Mouse (Mus musculus): ENCODE results near the gene 1700029H14Rik. TPM values are rescaled to one million over a fixed set of nuclear protein-coding genes. Genes with fewer than 3 reads are reported as not detected.

Gene 1700029H14Rik
- polyA plus RNA-seq, 1 experiment = not detected

GRCm38 (mm10) chr8:13529891-13530316, 32.4 kb downstream of the 1700029H14Rik start:
- peaks cover 26% of the 10 kb centered on the region for H3K4me1 ChIP-seq (ENCODE audit: control insufficient read depth, insufficient read depth, insufficient read length, low read length)
- no peak overlapping the region for H3K4me3 ChIP-seq (ENCODE audit: insufficient read depth, low read depth, low read length)
- H3K27ac ChIP-seq (replicated peaks; ENCODE audit: low read depth, low read length) = no peak overlapping the region; the same call in 1 of the 2 replicates

- Histone ChIP-seq H3K27ac (replicated peaks; ENCODE audit: low read depth, low read length) (no peak overlapping the region), H3K4me3 (ENCODE audit: insufficient read depth, low read depth, low read length) (no peak overlapping the region), H3K4me1 (ENCODE audit: control insufficient read depth, insufficient read depth, insufficient read length, low read length) (peaks cover 26% of the 10 kb centered on the region)
Observed at GRCm38 (mm10) chr8:13529011-13529840, 33.0 kb downstream of the 1700029H14Rik start.

GRCm38 (mm10) chr8:13521392-13521791, 40.9 kb downstream of the 1700029H14Rik start:
- no peak overlapping the region for H3K27ac ChIP-seq (replicated peaks; ENCODE audit: low read depth, low read length)
- no peak overlapping the region for H3K4me3 ChIP-seq (ENCODE audit: insufficient read depth, low read depth, low read length)
- no peaks in the 10 kb centered on the region for H3K4me1 ChIP-seq (ENCODE audit: control insufficient read depth, insufficient read depth, insufficient read length, low read length)

DNA sequence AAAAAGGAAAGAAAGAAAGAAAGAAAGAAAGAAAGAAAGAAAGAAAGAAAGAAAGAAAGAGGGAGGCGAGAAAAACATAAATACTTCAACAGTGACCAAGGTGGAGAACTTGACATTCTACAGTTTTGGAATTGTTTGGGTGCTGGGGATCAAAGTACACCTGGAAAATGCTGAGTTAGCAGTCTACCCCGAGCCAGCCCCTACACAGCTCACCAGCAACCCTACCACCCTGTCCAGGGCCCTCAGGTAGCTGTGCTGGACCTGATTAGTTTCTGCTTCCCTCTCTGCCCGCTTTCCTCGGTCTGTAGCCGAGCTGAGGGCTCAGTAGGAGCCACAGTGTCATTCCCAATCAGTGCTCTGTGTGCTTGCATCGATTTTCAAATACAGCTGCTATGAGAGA, 41.9 kb downstream of the 1700029H14Rik start:
- Histone ChIP-seq H3K27ac (replicated peaks; ENCODE audit: low read depth, low read length) (no peak overlapping the region), H3K4me3 (ENCODE audit: insufficient read depth, low read depth, low read length) (no peak overlapping the region), H3K4me1 (ENCODE audit: control insufficient read depth, insufficient read depth, insufficient read length, low read length) (no peaks in the 10 kb centered on the region)

GRCm38 (mm10) chr8:13519503-13519902, 42.8 kb downstream of the 1700029H14Rik start:
- H3K27ac ChIP-seq (replicated peaks; ENCODE audit: low read depth, low read length) = no peak overlapping the region
- H3K4me3 ChIP-seq (ENCODE audit: insufficient read depth, low read depth, low read length) = no peak overlapping the region
- no peaks in the 10 kb centered on the region for H3K4me1 ChIP-seq (ENCODE audit: control insufficient read depth, insufficient read depth, insufficient read length, low read length)

- H3K4me3 ChIP-seq (ENCODE audit: insufficient read depth, low read depth, low read length) = no peak overlapping the region
- H3K27ac ChIP-seq (replicated peaks; ENCODE audit: low read depth, low read length) = no peak overlapping the region
Observed at GRCm38 (mm10) chr8:13517284-13517781, 44.9 kb downstream of the 1700029H14Rik start.

GRCm38 (mm10) chr8:13516728-13517127, 45.5 kb downstream of the 1700029H14Rik start:
- Histone ChIP-seq H3K4me1 (ENCODE audit: control insufficient read depth, insufficient read depth, insufficient read length, low read length) (no peaks in the 10 kb centered on the region), H3K4me3 (ENCODE audit: insufficient read depth, low read depth, low read length) (no peak overlapping the region), H3K27ac (replicated peaks; ENCODE audit: low read depth, low read length) (no peak overlapping the region)

More at GRCm38 (mm10) chr8:13517284-13517781, 44.9 kb downstream of the 1700029H14Rik start:
- no peaks in the 10 kb centered on the region for H3K4me1 ChIP-seq (ENCODE audit: control insufficient read depth, insufficient read depth, insufficient read length, low read length)

DNA sequence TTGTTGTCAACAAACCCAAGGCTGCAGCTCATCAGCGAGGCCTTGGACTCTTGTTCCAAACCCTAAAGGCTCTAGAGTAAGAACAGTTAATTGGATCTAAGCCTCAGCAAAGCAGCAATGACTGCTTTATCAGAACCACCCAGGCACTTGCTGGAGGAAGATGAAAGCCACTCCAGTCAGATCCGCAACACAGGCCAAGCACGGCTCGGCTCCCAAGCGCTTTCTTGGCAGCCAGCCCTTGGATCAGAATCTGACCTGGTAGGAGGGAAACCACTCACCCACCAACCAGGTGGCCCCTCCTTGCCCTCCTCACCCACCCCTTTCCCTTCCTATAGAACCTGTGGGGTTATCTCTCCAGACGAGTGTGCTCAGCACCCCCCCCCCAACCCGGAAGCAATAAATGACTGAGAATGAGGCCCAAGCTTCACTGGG, 46.2 kb downstream of the 1700029H14Rik start:
- Histone ChIP-seq H3K27ac (replicated peaks; ENCODE audit: low read depth, low read length) (no peak overlapping the region), H3K4me1 (ENCODE audit: control insufficient read depth, insufficient read depth, insufficient read length, low read length) (no peaks in the 10 kb centered on the region), H3K4me3 (ENCODE audit: insufficient read depth, low read depth, low read length) (no peak overlapping the region)

GRCm38 (mm10) chr8:13513556-13514370, 48.5 kb downstream of the 1700029H14Rik start:
- no peak overlapping the region for H3K27ac ChIP-seq (replicated peaks; ENCODE audit: low read depth, low read length)
- H3K4me1 ChIP-seq (ENCODE audit: control insufficient read depth, insufficient read depth, insufficient read length, low read length) = no peaks in the 10 kb centered on the region
- H3K4me3 ChIP-seq (ENCODE audit: insufficient read depth, low read depth, low read length) = no peak overlapping the region

GRCm38 (mm10) chr8:13512677-13513076, 49.6 kb downstream of the 1700029H14Rik start:
- no peaks in the 10 kb centered on the region for H3K4me1 ChIP-seq (ENCODE audit: control insufficient read depth, insufficient read depth, insufficient read length, low read length)
- no peak overlapping the region for H3K27ac ChIP-seq (replicated peaks; ENCODE audit: low read depth, low read length)
- H3K4me3 ChIP-seq (ENCODE audit: insufficient read depth, low read depth, low read length) = no peak overlapping the region

- H3K4me1 ChIP-seq (ENCODE audit: control insufficient read depth, insufficient read depth, insufficient read length, low read length) = no peaks in the 10 kb centered on the region
- H3K4me3 ChIP-seq (ENCODE audit: insufficient read depth, low read depth, low read length) = no peak overlapping the region
- no peak overlapping the region for H3K27ac ChIP-seq (replicated peaks; ENCODE audit: low read depth, low read length)
Observed at GRCm38 (mm10) chr8:13512016-13512415, 50.2 kb downstream of the 1700029H14Rik start.

DNA sequence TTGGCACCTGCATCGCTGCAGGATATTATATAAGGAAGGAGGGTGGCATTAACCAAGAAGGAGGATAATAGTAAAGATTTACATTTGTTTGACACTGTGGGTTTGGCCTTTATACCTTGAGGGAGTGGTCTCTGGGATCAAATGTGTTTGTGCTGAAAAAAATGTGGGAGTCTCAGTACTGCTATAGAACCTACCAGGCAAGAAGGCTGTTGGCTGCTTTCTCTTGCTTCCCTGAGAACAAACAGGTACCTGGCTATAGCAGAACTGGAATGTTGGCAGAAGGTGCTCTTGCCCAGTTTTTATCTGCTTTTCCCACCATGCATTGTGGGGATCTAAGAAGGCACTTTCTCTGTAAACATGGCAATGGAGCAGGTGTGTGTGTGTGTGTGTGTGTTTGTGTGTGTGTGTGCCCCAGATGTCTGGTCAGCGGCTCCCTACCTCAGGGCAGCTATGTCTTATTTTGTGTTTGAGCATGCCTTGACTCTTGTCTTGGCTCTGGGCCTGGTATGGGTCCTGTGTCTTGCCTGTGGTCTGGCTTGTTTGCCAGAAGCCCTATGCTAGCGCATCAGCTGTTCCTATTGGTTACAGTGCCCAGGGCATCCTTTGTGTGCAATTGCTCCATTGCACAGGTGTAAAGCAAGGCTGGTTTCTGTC, 54.9 kb downstream of the 1700029H14Rik start:
- H3K4me1 ChIP-seq (ENCODE audit: control insufficient read depth, insufficient read depth, insufficient read length, low read length) = no peaks in the 10 kb centered on the region
- no peak overlapping the region for H3K27ac ChIP-seq (replicated peaks; ENCODE audit: low read depth, low read length)
- H3K4me3 ChIP-seq (ENCODE audit: insufficient read depth, low read depth, low read length) = no peak overlapping the region

DNA sequence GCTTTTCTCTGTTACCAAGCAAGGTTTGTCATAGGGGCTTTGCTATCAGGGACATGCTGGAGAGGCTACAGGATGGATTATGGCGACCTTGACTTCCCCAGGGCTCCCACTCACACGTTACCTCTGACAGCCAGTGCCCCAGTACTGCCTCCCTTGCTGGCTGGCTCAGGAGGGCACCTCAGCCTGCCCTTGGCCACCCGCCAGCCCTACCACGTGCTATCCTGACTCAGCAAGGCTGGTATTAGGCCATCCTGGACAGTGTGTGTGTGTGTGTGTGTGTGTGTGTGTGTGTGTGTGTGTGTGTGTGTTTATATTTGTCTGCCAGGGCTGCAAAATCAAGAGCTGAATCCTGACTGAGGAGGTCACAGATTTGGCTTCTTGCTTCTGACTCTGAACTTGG, 55.4 kb downstream of the 1700029H14Rik start:
- H3K4me3 ChIP-seq (ENCODE audit: insufficient read depth, low read depth, low read length) = no peak overlapping the region
- H3K27ac ChIP-seq (replicated peaks; ENCODE audit: low read depth, low read length) = no peak overlapping the region
- no peaks in the 10 kb centered on the region for H3K4me1 ChIP-seq (ENCODE audit: control insufficient read depth, insufficient read depth, insufficient read length, low read length)

DNA sequence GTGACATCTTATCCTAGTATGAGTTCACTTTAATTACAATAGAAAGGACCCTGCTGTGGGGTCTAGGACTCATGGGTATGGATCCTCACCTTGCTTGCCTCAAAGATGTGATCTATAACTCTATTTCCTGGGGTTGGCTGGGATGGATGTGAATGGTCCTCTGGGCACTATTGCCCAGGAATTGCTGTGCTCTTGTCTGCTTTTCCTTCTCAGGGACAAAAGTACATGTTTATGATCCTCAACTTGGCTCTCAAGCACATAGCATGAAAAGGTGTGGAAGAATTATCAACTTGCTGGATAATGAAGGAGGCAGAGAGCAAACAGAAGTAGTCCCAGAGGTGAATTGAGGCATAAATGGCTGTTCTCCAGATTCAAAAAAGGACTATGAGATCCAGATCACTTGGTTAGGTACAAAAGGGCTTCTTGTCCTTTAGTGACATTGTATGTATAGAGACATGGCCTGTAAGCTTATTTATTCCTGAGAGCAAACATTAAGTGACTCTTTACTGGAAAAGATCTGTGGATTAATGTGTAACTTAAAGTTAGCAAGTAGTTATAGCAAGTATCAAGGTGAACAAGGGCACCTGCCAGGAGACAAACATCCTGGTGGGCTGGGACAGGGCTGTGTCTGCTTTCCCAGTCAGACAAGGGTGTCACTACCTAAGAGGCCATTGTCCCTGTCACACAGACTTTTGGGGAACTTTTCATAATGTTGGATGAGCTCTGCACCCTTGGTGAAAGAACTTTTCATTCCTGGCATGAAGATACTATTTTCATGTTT, 57.2 kb downstream of the 1700029H14Rik start:
- Histone ChIP-seq H3K4me1 (ENCODE audit: control insufficient read depth, insufficient read depth, insufficient read length, low read length) (no peaks in the 10 kb centered on the region), H3K27ac (replicated peaks; ENCODE audit: low read depth, low read length) (no peak overlapping the region), H3K4me3 (ENCODE audit: insufficient read depth, low read depth, low read length) (no peak overlapping the region)

Data from brown adipose tissue, adult 24 weeks (tissue).